Mouse (Mus musculus) kidney, embryonic 15.5 days (tissue): ENCODE measurements at regions not wholly inside any gene's neighbourhood (a gene's known extent, or its start where the extent isn't known, plus 50 kb on each side); places are given as distances from the start of the nearest gene placed in this dataset.
A peak's percentile ranks its signal among the peaks of the same experiment; 100 is the strongest.

Source experiments
- ATAC-seq: fragments of 200-750 bp; cut with Nextera tagmentation; replicated peaks from 2 replicates; pipeline ENCODE4 v1.8.0; 2017; ENCODE audit warnings: moderate TSS enrichment; ENCODE audit not compliant: low FRiP score
- H3K27ac ChIP-seq: fragments of 300-500 bp; sonication (generic); 2 replicates; pipeline ENCODE4 v1.5.1; 2015; ENCODE audit warnings: mild to moderate bottlenecking, inconsistent platforms
- H3K27me3 ChIP-seq: fragments of 300-500 bp; sonication (generic); 2 replicates; pipeline ENCODE4 v1.6.1; 2015; ENCODE audit warnings: inconsistent platforms
- H3K36me3 ChIP-seq: fragments of 300-500 bp; sonication (generic); 2 replicates; pipeline ENCODE4 v1.6.1; 2015; ENCODE audit warnings: inconsistent platforms
- H3K4me1 ChIP-seq: fragments of 300-500 bp; sonication (generic); 2 replicates; pipeline ENCODE4 v1.6.1; 2015; ENCODE audit warnings: inconsistent platforms
- H3K4me2 ChIP-seq: fragments of 300-500 bp; sonication (generic); 2 replicates; pipeline ENCODE4 v1.6.1; 2015; ENCODE audit warnings: moderate library complexity, mild to moderate bottlenecking, inconsistent platforms
- H3K4me3 ChIP-seq: fragments of 300-500 bp; sonication (generic); replicated peaks from 2 replicates; pipeline ENCODE4 v1.5.1; 2015; ENCODE audit warnings: mild to moderate bottlenecking, inconsistent platforms
- H3K9ac ChIP-seq: fragments of 300-500 bp; sonication (generic); 2 replicates; pipeline ENCODE4 v1.6.1; 2015; ENCODE audit warnings: mild to moderate bottlenecking, inconsistent platforms
- H3K9me3 ChIP-seq: fragments of 300-500 bp; sonication (generic); replicated peaks from 2 replicates; pipeline ENCODE4 v1.6.1; 2016; ENCODE audit warnings: inconsistent platforms
- WGBS: fragments of 180-500 bp; shearing (Covaris S2); methylation state at CpG from one replicate; pipeline ENCODE4 v1.1.7; 2015; ENCODE audit warnings: mixed read lengths; 5-methylcytosine and 5-hydroxymethylcytosine counted together

DNA sequence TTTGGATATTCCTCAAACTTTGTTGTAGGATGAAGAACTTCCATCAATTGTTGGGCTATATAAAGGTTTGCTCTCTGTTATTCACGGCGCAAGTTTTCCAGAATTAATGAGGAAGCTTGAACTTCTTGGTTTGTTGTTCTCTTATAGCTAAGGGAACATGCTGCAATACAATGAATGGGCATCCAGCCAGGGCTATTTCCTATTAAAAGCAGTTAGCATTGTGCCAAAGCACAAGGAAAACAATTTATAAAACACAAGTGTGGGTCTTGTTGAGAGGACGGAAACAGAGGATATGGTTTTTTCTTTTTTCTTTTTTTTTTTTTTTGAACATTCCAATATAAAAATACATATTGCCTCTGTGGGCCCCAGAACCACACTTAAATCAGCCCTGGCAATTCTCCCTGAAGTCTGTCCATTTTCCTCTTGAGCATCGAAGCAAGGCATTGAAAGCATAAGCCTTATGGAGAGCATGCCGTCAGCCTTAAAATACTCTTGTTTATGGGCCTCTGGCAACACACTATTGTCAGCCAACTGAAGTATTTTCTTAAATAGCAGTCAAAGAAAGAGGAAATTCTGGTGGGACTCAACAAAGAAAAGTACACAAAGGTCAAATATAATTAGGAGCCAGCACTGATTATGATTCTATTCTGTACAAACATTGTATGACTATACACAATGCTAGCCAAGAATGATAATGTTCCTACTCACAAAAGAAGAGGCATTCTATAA lies 158.6 kb downstream of the Fam198b start:
- whole genome bisulfite sequencing, result 69% methylated on average over 5 of the region's 5 CpGs
- no peaks in the 10 kb centered on the region for H3K36me3 ChIP-seq
- no peak overlapping the region for H3K9ac ChIP-seq
- H3K27me3 ChIP-seq, result no peaks in the 10 kb centered on the region
- no peaks in the 10 kb centered on the region for H3K9me3 ChIP-seq
- H3K4me1 ChIP-seq, result no peaks in the 10 kb centered on the region
- no peak overlapping the region for H3K4me3 ChIP-seq
- H3K27ac ChIP-seq, result no peak overlapping the region
- no peak overlapping the region for H3K4me2 ChIP-seq
- no peak for ATAC-seq

DNA sequence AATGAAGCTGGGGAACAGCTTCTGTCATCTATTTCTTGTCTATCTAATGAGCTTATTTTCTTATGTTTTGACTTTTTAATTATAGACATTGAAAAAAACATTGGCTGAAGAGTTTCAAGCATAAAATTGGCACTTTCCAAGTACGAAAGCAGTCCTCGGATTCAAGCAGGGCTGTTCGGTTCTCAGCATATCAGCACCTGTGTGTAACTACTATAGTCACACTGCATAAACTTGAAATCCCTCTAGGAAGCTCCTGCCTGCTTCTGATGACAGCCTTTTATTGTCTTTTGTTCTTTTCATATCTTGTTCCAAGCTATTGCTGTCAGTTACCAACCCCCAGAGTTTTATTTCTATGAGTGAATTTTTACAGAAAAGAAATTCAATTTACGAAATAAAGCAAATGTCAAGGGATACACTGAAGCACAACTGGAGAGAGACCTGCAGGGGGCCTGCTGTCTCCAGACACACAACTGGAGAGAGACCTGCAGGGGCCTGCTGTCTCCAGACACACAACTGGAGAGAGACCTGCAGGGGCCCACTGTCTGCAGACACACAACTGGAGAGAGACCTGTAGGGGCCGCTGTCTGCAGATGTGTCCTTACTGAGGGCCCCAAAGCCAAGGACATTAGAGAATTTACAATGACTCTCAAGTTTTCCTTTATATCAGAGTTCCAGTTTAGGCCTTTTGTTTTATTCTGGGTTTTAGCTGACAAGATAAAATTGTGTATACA lies 165.3 kb downstream of the Fam198b start:
- Histone ChIP-seq H3K36me3 (no peaks in the 10 kb centered on the region), H3K4me3 (no peak overlapping the region), H3K4me2 (no peak overlapping the region), H3K27ac (no peak overlapping the region), H3K4me1 (no peaks in the 10 kb centered on the region), H3K9me3 (no peaks in the 10 kb centered on the region), H3K27me3 (no peaks in the 10 kb centered on the region), H3K9ac (no peak overlapping the region)
- 83% methylated on average over 5 of the region's 5 CpGs for WGBS
- no peak for ATAC-seq

DNA sequence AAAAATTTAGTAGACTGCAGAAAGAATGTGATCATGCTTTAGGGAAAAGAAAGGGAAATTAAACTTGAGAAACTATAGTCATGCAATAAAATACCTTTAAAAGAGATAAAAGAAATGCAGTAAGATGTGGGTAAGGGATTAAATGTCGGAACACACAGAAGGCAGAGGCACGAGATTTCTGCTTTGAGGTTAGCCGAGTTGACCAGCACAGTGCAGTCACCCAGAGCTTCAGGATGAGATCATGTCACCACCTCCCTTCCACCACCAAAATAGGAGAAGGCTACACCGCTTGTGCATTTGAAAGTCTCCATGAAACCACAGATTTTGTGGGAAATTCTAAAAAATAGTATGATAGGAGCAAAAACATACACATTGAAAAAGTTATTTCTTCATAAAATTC lies 166.6 kb downstream of the Fam198b start:
- H3K36me3 ChIP-seq, result no peaks in the 10 kb centered on the region
- H3K27me3 ChIP-seq, result no peaks in the 10 kb centered on the region
- H3K4me3 ChIP-seq, result no peak overlapping the region
- H3K4me1 ChIP-seq, result no peaks in the 10 kb centered on the region
- 60% methylated on average over 4 of the region's 4 CpGs for WGBS
- H3K4me2 ChIP-seq, result no peak overlapping the region
- H3K9ac ChIP-seq, result no peak overlapping the region
- H3K9me3 ChIP-seq, result no peaks in the 10 kb centered on the region
- H3K27ac ChIP-seq, result no peak overlapping the region
- peak; percentile 67; the same call in 1 of the 2 replicates for ATAC-seq

DNA sequence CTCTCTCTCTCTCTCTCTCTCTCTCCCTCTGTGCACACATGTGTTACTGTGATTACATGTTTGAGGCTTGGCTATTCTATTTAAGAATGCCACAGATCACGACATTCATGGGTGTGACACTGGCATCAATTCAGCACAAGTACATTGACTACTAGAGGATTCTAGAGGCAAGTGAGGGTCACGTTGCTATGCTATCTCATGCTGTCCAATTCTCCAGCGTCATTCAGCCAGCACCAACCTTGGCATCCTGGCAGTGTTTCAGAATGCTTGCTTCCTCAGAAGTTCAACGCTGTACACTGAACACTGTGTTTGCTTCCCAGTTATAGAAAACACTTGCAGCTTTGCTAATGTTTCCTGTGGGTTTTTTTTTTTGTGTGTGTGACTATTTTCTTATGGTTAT lies 167.6 kb downstream of the Fam198b start:
- Histone ChIP-seq H3K4me1 (0 out of 2 replicates have a peak, but pooled peaks cover 4% of the 10 kb centered on the region), H3K36me3 (no peaks in the 10 kb centered on the region), H3K9ac (no peak overlapping the region), H3K4me2 (no peak overlapping the region), H3K27ac (no peak overlapping the region), H3K9me3 (no peaks in the 10 kb centered on the region), H3K4me3 (no peak overlapping the region), H3K27me3 (no peaks in the 10 kb centered on the region)
- no peak for ATAC-seq
- 78% methylated on average over 4 of the region's 4 CpGs for WGBS

DNA sequence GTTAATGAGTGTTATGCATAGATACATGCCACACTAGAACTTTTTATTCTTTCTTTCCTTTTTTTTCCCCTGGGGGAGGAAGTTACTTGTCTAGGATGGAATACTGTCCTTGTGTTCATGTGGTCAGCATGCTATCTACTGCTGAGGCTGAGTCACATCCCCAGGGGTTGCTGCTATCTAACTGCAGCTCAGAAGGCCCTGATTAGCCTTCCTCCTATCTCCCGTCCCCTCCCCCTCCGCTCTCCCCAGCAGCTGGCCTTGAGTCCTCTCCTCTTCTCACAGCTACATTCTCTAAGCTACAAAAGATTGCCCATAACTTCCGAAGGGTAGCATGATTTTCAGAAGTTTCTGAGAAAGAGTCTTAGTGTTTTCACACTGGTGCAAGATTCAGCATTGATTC lies 168.5 kb downstream of the Fam198b start:
- no peak for ATAC-seq
- Histone ChIP-seq H3K36me3 (no peaks in the 10 kb centered on the region), H3K4me2 (no peak overlapping the region), H3K27me3 (no peaks in the 10 kb centered on the region), H3K4me3 (no peak overlapping the region), H3K9ac (no peak overlapping the region), H3K4me1 (0 out of 2 replicates have a peak, but pooled peaks cover 4% of the 10 kb centered on the region), H3K27ac (no peak overlapping the region), H3K9me3 (no peaks in the 10 kb centered on the region)
- 60% methylated on average over 3 of the region's 3 CpGs for WGBS

DNA sequence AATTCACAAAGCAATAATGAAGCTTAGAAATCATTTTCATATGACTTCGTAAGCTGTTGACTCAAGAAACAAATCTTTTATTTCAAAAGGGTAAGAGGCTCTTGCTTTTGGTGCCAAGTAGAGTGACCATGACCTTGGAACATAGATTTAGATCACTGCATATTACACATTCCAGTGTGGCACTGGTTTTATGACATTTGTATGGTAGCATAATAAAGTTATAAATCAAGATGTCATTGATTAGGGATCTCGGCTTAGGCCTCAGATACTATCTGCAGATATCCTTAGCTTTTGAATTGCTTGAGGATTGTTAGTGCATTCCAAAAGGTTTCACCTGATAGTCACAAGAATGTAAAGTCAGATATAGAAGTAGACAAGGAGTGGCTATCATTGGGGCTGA lies 169.1 kb downstream of the Fam198b start:
- no peak for ATAC-seq
- WGBS, result 61% methylated on average over 2 of the region's 2 CpGs

DNA sequence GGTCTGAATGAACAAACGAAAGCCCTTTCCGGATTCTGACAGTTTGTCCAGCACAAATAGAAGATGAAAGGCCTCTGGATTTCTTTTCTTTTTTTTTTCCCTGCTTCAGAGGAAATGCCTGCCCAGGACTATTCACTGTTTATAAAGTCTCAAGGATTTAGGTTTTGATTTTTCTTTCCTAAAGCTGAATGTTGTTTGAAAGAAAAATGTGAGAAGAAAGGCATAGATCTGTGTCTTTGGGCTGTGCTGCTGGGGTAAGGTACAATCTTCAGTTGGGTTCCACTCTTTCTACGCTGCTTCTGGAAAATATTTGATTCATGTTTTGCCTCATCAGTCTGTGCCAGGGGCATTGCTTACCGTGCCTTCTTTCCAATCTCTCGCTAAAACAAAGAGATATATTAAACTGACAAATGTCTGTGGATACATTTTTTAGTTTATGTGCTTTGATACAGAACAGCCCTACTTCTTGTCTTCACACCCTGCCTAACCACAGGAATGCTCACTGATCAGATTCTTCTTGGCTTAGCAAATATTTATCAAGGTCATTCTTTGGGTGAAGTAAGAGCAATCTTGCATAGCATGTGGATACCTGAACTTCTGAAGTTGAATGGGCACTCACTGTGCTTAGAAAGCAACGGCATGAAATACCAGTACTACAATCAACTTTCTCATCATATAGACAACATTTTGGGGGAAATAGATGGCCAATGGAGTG lies 172.5 kb downstream of the Fam198b start:
- Histone ChIP-seq H3K36me3 (no peaks in the 10 kb centered on the region), H3K4me1 (0 out of 2 replicates have a peak, but pooled peaks cover 4% of the 10 kb centered on the region), H3K27ac (0 out of 2 replicates have a peak overlapping the region, but pooled peaks have one; percentile 6), H3K9me3 (no peaks in the 10 kb centered on the region), H3K4me2 (no peak overlapping the region), H3K27me3 (no peaks in the 10 kb centered on the region), H3K9ac (no peak overlapping the region), H3K4me3 (no peak overlapping the region)
- WGBS, result 71% methylated on average over 6 of the region's 6 CpGs
- no peak for ATAC-seq

More for the DNA sequence above, 169.1 kb downstream of the Fam198b start:
- Histone ChIP-seq H3K4me2 (no peak overlapping the region), H3K27ac (no peak overlapping the region), H3K4me1 (0 out of 2 replicates have a peak, but pooled peaks cover 4% of the 10 kb centered on the region), H3K9me3 (no peaks in the 10 kb centered on the region), H3K9ac (no peak overlapping the region), H3K27me3 (no peaks in the 10 kb centered on the region), H3K36me3 (no peaks in the 10 kb centered on the region), H3K4me3 (no peak overlapping the region)

DNA sequence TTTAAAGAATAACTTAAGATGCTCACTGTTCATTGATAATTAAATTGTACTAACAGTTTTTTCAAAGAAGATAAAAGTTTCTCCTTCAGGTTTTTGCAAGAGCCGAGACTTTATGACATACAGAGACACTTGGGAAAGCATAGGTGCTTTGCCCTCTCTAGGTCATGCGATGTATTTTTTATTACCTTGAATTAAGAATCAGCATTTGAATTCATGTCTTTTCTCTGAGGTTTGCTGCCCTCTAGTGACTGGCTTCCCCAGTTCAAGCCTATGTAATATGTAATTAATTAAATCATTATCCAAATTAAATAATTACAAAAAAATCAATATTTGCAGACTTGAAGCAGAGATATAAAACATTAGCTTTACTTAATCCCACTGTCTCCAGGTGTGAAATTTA lies 174.4 kb downstream of the Fam198b start:
- H3K4me2 ChIP-seq, result no peak overlapping the region
- H3K27me3 ChIP-seq, result no peaks in the 10 kb centered on the region
- H3K4me3 ChIP-seq, result no peak overlapping the region
- H3K27ac ChIP-seq, result no peak overlapping the region
- no peaks in the 10 kb centered on the region for H3K36me3 ChIP-seq
- WGBS, result 33% methylated on average over 2 of the region's 2 CpGs
- ATAC-seq, result no peak
- no peak overlapping the region for H3K9ac ChIP-seq
- H3K9me3 ChIP-seq, result no peaks in the 10 kb centered on the region
- H3K4me1 ChIP-seq, result 0 out of 2 replicates have a peak, but pooled peaks cover 4% of the 10 kb centered on the region

DNA sequence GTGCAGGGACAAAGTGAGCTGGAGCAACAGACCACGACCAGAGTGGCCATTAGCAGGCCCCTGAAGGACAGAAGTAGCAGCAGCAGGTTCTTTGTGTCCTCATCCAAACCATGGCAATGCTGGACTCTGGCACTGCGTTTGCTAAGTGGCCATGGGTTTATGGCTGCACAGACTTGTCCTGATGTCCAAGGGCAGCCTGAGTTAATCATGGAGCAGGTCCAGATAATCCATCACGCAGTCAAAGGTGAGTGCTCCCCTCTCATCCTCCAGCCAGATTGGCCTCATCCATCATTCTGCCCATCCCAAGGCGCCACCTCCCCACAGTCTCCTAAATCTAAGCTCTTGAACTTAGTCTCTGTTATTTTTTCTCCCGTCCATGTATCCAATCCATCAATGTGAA lies 186.4 kb downstream of the Fam198b start:
- Histone ChIP-seq H3K27ac (no peak overlapping the region), H3K27me3 (no peaks in the 10 kb centered on the region), H3K9me3 (no peaks in the 10 kb centered on the region), H3K4me1 (no peaks in the 10 kb centered on the region), H3K4me2 (no peak overlapping the region), H3K36me3 (no peaks in the 10 kb centered on the region), H3K4me3 (no peak overlapping the region), H3K9ac (no peak overlapping the region)
- WGBS, result 48% methylated on average over 5 of the region's 5 CpGs
- no peak for ATAC-seq

DNA sequence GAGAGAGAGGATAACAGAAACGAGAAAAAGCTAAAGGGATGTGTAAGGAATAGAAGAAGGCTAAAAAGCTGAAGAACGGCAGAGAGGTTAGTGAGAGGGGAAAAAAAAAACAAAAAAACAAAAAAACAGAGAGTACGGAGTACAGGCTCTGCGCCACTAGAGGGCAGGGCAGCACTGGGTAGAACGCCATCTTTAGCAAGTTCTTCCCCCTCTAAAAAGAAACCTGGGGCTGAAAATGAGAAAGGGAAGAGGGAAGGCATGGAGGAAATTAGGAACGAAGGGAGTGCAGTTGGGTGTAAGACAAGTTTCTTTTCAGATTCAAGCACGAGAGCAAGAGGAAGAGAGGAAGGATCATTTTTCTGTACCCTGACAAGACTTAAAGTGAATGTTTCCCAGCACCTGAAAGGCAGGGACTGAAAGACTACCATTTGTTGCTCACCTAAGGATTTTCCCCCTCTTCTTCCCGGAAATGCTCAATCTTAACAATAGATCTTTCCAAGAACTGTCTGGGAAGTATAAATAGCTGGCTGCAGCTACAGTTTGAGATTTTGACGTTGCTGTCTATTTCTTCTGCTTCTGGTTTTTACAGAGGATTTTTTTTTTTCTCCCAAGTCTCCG lies 195.6 kb downstream of the Fam198b start:
- no peaks in the 10 kb centered on the region for H3K27me3 ChIP-seq
- peak overlapping the region; percentile 58 for H3K4me2 ChIP-seq
- peak overlapping the region; percentile 35 for H3K4me3 ChIP-seq
- peak; percentile 49; the same call in 1 of the 2 replicates for ATAC-seq
- WGBS, result 10% methylated on average over 10 of the region's 10 CpGs
- peaks cover 4% of the 10 kb centered on the region; the same call in 1 of the 2 replicates for H3K4me1 ChIP-seq
- no peaks in the 10 kb centered on the region for H3K36me3 ChIP-seq
- no peaks in the 10 kb centered on the region for H3K9me3 ChIP-seq
- H3K9ac ChIP-seq, result 0 out of 2 replicates have a peak overlapping the region, but pooled peaks have one; percentile 21
- H3K27ac ChIP-seq, result 0 out of 2 replicates have a peak overlapping the region, but pooled peaks have one; percentile 52

DNA sequence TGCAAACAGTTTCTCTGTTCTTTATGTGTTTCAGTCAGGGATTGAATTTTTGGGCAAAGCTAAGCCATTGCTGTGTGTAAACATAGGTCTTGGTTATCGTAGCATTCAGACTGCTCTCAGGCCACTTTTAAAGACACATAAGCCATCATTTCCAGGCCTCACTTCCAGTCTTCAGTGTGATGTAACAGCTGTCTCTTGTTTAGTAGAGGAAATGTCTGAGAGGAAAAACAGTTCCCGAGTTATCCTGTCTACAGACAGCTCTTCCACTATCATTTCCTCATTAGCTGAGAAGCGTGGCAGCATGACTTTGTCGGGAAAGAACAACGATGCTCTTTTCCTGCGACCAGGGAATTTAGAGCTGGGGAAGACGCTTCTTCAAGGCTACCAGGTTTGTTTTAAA lies 196.9 kb downstream of the Fam198b start:
- Histone ChIP-seq H3K9me3 (no peaks in the 10 kb centered on the region), H3K9ac (no peak overlapping the region), H3K4me1 (peaks cover 4% of the 10 kb centered on the region; the same call in 1 of the 2 replicates), H3K27ac (no peak overlapping the region), H3K4me3 (no peak overlapping the region), H3K36me3 (no peaks in the 10 kb centered on the region), H3K27me3 (no peaks in the 10 kb centered on the region), H3K4me2 (no peak overlapping the region)
- no peak for ATAC-seq
- 36% methylated on average over 7 of the region's 7 CpGs for WGBS
